Mouse (Mus musculus): ENCODE results near the gene Tpx2. TPM values are rescaled to one million over a fixed set of nuclear protein-coding genes. Genes with fewer than 3 reads are reported as not detected.

Tpx2 gene
- total and polyA plus RNA-seq, 2 experiments from 2014 or later: 8.1 to 14.3 TPM

DNA sequence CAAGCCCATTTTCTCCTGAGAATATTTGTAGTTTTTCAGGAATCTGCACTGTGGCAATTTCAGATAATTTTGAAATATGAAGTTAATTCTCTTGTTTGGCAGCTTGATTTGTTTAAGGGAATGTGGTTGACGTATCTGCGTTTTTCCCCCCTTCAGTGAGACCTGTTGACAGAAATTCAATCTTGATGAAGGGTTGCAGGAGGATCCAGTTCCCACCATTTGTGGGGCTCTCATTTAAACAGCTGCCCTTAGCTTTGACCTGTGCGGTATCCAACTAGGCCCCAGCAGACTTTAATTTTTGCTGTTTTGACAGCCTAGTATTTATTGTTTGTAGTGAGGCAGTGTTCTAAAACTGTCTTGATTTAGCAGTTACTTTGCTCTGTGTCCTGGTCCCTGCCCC, 11.7 kb downstream of the Tpx2 start:
- no peak for TF ChIP-seq CTCF (IDR thresholded peaks at IDR 0.05; ENCODE audit: low read depth)
- no peaks in the 10 kb centered on the region for H3K4me1 ChIP-seq (ENCODE audit: insufficient read depth, low read length)
- H3K27me3 ChIP-seq (ENCODE audit: insufficient read depth, low read length): no peaks in the 10 kb centered on the region
- no peaks in the 10 kb centered on the region for H3K36me3 ChIP-seq (ENCODE audit: insufficient read depth, low read length)
- ATAC-seq (no peak), DNase-seq (ENCODE audit: low spot score) (no peak)
- WGBS: 91% methylated on average over 3 of the region's 3 CpGs
- H3K27ac ChIP-seq: no peak overlapping the region
- no peak overlapping the region for H3K4me3 ChIP-seq (ENCODE audit: low read length)
- no peaks in the 10 kb centered on the region for H3K9me3 ChIP-seq (ENCODE audit: low read length)
- no peak overlapping the region for H3K9ac ChIP-seq (replicated peaks; ENCODE audit: low read length)
- no peak overlapping the region for H3K4me2 ChIP-seq (ENCODE audit: low read depth, low read length)

DNA sequence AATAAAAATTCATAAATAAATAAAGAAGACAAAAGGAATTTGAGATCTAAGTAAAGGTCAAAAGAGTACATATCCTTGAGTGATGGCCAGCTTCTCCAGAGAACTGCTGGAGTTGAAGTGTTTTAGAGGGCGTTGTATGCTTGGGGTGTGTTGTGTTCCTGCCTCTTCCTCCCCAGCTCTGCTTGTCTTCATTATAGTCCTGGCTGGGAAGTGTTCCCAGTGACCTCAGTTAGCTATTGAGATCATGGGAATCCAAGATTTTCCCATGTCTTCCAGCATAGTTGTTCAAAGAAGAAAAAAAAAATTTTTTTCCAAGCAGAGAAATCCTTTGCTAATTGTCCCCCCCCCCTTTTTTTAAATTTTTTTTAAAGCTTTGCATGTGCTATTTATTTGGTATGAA, 14.1 kb downstream of the Tpx2 start:
- no peak for TF ChIP-seq CTCF (IDR thresholded peaks at IDR 0.05; ENCODE audit: low read depth)
- Histone ChIP-seq H3K9me3 (ENCODE audit: low read length) (no peaks in the 10 kb centered on the region), H3K27me3 (ENCODE audit: insufficient read depth, low read length) (no peaks in the 10 kb centered on the region), H3K36me3 (ENCODE audit: insufficient read depth, low read length) (no peaks in the 10 kb centered on the region), H3K27ac (no peak overlapping the region), H3K4me2 (ENCODE audit: low read depth, low read length) (no peak overlapping the region), H3K4me1 (ENCODE audit: insufficient read depth, low read length) (no peaks in the 10 kb centered on the region), H3K9ac (replicated peaks; ENCODE audit: low read length) (no peak overlapping the region), H3K4me3 (ENCODE audit: low read length) (no peak overlapping the region)
- DNase-seq (ENCODE audit: low spot score) (no peak), ATAC-seq (no peak)
- WGBS: 91% methylated on average over 1 of the region's 1 CpGs

DNA sequence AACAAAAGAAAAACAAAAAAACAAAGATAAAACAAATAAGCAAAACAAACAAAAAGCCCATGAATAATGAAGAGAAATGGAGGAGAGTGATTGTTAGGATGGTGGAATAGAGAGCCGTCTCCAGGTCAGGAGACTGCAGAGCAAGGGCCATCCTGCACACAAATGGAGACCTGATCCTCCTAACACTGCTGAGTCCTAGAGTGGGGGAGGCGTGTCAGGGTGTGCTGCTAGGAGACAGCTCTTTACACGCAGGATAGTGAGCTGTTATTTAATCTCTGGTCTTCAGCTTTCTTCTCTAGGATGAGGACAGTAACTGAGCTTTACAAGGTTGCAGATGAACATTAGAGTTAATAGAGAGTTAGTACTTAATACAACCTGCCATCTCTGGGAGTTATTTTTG, 14.9 kb downstream of the Tpx2 start:
- no peak overlapping the region for H3K9ac ChIP-seq (replicated peaks; ENCODE audit: low read length)
- H3K4me1 ChIP-seq (ENCODE audit: insufficient read depth, low read length): no peaks in the 10 kb centered on the region
- H3K9me3 ChIP-seq (ENCODE audit: low read length): no peaks in the 10 kb centered on the region
- H3K27me3 ChIP-seq (ENCODE audit: insufficient read depth, low read length): no peaks in the 10 kb centered on the region
- DNase-seq (ENCODE audit: low spot score) (no peak), ATAC-seq (no peak)
- H3K27ac ChIP-seq: no peak overlapping the region
- TF ChIP-seq CTCF (IDR thresholded peaks at IDR 0.05; ENCODE audit: low read depth): no peak
- H3K36me3 ChIP-seq (ENCODE audit: insufficient read depth, low read length): no peaks in the 10 kb centered on the region
- H3K4me2 ChIP-seq (ENCODE audit: low read depth, low read length): no peak overlapping the region
- 77% methylated on average over 3 of the region's 3 CpGs for WGBS
- H3K4me3 ChIP-seq (ENCODE audit: low read length): no peak overlapping the region

DNA sequence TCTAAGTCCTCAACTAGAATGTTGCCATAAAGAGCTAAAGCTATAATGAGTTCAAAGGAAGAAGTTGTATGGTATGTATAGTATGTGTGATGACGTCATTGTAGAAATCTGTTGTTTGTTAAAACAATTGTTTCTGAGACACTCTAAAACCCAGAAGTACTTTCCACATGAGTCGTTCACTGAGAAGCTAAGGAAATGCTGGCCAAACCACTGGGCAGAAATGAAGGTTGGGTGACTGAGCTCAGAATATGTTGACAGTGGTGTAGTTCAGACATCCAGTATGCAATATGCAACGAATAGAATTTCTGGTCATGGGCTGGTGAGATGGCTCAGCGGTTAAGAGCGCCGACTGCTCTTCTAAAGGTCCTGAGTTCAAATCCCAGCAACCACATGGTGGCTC, 15.6 kb downstream of the Tpx2 start:
- no peaks in the 10 kb centered on the region for H3K27me3 ChIP-seq (ENCODE audit: insufficient read depth, low read length)
- H3K9me3 ChIP-seq (ENCODE audit: low read length): no peaks in the 10 kb centered on the region
- no peak for TF ChIP-seq CTCF (IDR thresholded peaks at IDR 0.05; ENCODE audit: low read depth)
- no peaks in the 10 kb centered on the region for H3K36me3 ChIP-seq (ENCODE audit: insufficient read depth, low read length)
- H3K4me1 ChIP-seq (ENCODE audit: insufficient read depth, low read length): no peaks in the 10 kb centered on the region
- H3K4me2 ChIP-seq (ENCODE audit: low read depth, low read length): no peak overlapping the region
- H3K9ac ChIP-seq (replicated peaks; ENCODE audit: low read length): no peak overlapping the region
- DNase-seq (ENCODE audit: low spot score) (no peak), ATAC-seq (no peak)
- WGBS: 93% methylated on average over 6 of the region's 6 CpGs
- no peak overlapping the region for H3K4me3 ChIP-seq (ENCODE audit: low read length)
- H3K27ac ChIP-seq: no peak overlapping the region

DNA sequence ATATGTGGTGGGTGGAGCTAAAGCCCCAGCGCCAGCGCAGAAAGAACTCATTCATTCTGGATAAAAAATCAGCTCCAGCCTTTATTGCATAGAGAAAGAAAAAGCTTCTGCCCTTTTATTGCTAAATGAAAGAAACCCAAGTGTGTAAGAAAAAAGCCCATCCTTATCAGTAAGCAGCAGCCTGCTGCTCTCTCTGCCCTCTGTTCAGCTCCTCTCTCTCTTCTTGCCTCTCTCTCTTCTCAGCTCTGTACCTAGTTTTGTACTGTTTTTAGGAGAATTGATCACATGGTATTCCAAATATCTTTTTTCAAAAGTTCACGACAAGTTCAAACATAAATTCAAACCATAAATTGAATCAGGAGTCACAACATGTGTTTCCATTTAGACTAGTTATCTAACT, 30.5 kb downstream of the Tpx2 start:
- Histone ChIP-seq H3K9me3 (ENCODE audit: low read length) (no peaks in the 10 kb centered on the region), H3K9ac (replicated peaks; ENCODE audit: low read length) (no peak overlapping the region), H3K4me1 (ENCODE audit: insufficient read depth, low read length) (no peaks in the 10 kb centered on the region), H3K27me3 (ENCODE audit: insufficient read depth, low read length) (no peaks in the 10 kb centered on the region), H3K4me2 (ENCODE audit: low read depth, low read length) (no peak overlapping the region), H3K36me3 (ENCODE audit: insufficient read depth, low read length) (peaks cover 8% of the 10 kb centered on the region; the same call in 1 of the 2 replicates), H3K27ac (no peak overlapping the region), H3K4me3 (ENCODE audit: low read length) (no peak overlapping the region)
- ATAC-seq (no peak), DNase-seq (ENCODE audit: low spot score) (no peak)
- TF ChIP-seq CTCF (IDR thresholded peaks at IDR 0.05; ENCODE audit: low read depth): no peak
- WGBS: 98% methylated on average over 3 of the region's 3 CpGs

DNA sequence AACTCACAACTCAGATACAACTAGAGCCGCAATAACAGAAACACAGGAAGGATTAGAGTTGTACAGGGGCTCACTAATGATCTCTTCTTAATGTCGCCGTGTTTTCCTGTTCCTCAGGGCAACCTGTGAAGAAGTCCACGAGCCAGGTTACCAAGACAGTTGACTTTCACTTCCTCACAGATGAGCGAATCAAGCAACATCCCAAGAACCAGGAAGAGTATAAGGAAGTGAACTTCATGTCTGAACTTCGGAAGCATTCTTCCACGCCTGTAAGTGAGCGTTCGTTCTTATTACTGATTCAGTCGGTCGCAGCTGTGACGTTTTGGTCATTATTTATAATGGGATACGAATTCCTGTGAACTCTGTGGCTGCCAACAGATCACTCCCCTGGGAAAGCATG, 33.1 kb downstream of the Tpx2 start:
- Histone ChIP-seq H3K4me3 (ENCODE audit: low read length) (no peak overlapping the region), H3K27me3 (ENCODE audit: insufficient read depth, low read length) (no peaks in the 10 kb centered on the region), H3K9ac (replicated peaks; ENCODE audit: low read length) (no peak overlapping the region), H3K4me1 (ENCODE audit: insufficient read depth, low read length) (no peaks in the 10 kb centered on the region), H3K4me2 (ENCODE audit: low read depth, low read length) (no peak overlapping the region), H3K27ac (no peak overlapping the region), H3K9me3 (ENCODE audit: low read length) (no peaks in the 10 kb centered on the region), H3K36me3 (ENCODE audit: insufficient read depth, low read length) (peaks cover 8% of the 10 kb centered on the region; the same call in 1 of the 2 replicates)
- no peak for ATAC-seq
- TF ChIP-seq CTCF (IDR thresholded peaks at IDR 0.05; ENCODE audit: low read depth): no peak
- no peak for DNase-seq (ENCODE audit: low spot score)
- 87% methylated on average over 13 of the region's 13 CpGs for WGBS

DNA sequence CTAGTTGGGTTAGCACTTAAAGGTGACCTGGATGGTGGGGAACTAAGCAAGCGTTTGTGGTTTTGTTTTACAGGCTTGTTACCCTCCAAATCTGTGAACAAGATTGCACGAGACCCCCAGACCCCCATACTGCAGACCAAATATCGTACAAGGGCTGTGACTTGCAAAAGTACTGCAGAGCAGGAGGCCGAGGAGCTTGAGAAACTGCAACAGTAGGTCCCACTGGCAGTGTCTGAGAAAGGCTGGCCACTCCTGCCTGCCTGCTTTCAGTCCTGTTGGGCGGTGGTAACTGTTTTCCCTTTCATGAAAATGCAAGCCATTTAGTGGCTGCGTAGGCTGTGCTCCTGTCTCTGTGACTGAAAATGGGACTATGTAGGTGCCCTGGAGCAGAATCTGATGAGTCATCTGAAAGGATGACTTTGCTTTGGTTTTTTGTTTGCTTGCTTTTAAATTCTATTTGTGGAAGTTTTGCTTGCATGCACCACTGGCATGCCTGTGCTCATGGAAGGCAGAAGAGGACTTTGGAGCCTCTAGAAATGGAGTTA, 36.4 kb downstream of the Tpx2 start:
- Histone ChIP-seq H3K4me2 (ENCODE audit: low read depth, low read length) (no peak overlapping the region), H3K36me3 (ENCODE audit: insufficient read depth, low read length) (peaks cover 11% of the 10 kb centered on the region; the same call in 1 of the 2 replicates), H3K4me1 (ENCODE audit: insufficient read depth, low read length) (no peaks in the 10 kb centered on the region), H3K9ac (replicated peaks; ENCODE audit: low read length) (no peak overlapping the region), H3K9me3 (ENCODE audit: low read length) (no peaks in the 10 kb centered on the region), H3K27ac (no peak overlapping the region), H3K27me3 (ENCODE audit: insufficient read depth, low read length) (no peaks in the 10 kb centered on the region), H3K4me3 (ENCODE audit: low read length) (no peak overlapping the region)
- TF ChIP-seq CTCF (IDR thresholded peaks at IDR 0.05; ENCODE audit: low read depth): no peak
- no peak for DNase-seq (ENCODE audit: low spot score)
- no peak for ATAC-seq
- WGBS: 94% methylated on average over 6 of the region's 6 CpGs

Data from hindbrain, postnatal 0 days (tissue).